Mouse (Mus musculus) brain, embryonic 14.5 days (tissue): ENCODE measurements around the gene Nid1. TPM values are rescaled to one million over a fixed set of nuclear protein-coding genes. Genes with fewer than 3 reads are reported as not detected.

ENCODE experiments used
- DNase-seq: peaks from one replicate; pipeline ENCODE4 v3.0.0-alpha.2; 2011; ENCODE audit warnings: low read depth
- CTCF ChIP-seq: fragments of 200-500 bp; IDR thresholded peaks from 2 replicates; pipeline ENCODE4 v1.5.1; 2012; ENCODE audit warnings: inconsistent platforms, mild to moderate bottlenecking, moderate library complexity, borderline replicate concordance; ENCODE audit not compliant: insufficient read depth, insufficient read length; ENCODE audit errors: extremely low read depth
- POLR2A ChIP-seq: fragments of 200-500 bp; IDR thresholded peaks from 2 replicates; pipeline ENCODE4 v1.6.1; 2012; ENCODE audit warnings: mild to moderate bottlenecking, inconsistent platforms, borderline replicate concordance; ENCODE audit not compliant: poor library complexity, insufficient read depth, insufficient read length, severe bottlenecking; ENCODE audit errors: extremely low read depth
- polyA plus RNA-seq: library from polyadenylated mRNA; depleted of rRNA; stranded (reverse); fragments of >200 nt; gene quantifications from 2 replicates; pipeline ENCODE4 v1.2.3, GENCODE M21; 2012; rRNA removed

The Nid1 gene
- polyA plus RNA-seq, 1 experiment = 73.2 TPM

DNA sequence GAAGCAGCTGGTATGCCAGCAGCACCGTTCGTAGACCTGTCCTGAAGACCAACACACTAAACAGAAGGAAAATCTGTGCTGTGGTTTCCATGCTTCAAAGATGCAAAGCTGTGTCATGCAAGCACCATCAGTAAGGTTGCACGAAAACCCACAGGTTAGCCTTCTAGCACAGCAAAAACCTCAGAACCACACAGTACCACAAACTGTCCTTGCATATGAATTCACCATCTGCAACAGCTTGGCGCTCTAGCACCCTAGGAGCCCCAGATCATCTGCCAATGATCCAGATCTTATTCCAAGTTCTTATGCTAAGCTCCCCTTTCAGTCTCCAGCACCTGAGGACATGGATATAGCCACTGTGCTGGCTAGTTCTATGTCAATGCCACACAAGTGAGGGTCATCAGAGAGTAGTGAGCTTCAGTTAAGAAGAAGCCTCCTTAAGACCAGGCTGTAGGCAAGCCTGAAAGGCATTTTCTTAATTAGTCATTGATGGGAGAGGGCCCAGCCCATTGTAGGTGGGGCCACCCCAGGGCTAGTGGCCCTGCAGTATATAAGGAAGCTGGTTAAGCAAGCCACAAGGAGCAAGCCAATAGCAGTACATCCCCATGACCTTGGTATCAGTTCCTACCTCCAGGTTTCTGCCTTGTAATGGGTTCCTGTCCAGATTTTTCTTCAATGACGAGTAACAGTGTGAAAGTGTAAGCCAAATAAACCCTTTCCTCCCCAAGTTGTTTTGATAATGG is 119.8 kb downstream of the Nid1 start:
- no peak for DNase-seq
- TF ChIP-seq POLR2A = no peak
- no peak for TF ChIP-seq CTCF

DNA sequence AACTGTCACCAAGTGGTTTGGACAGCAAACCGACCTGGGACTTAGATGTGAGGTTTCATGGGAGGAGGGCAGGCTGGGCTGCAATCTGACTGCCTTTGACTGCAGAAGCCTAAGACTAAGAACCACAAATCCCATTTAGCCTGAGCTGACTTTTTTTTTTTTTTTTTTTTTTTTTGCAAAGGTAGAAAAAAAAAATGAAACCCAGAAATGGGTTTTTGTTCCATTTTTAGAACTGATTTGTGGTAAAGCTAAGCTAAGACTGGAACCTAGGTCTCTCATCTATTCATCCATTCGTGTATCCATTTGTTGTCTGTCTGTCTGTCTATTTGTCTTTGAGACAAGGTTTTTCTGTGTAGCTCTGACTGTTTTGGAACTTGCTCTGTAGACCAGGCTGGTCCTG is 120.9 kb downstream of the Nid1 start:
- DNase-seq = no peak
- TF ChIP-seq POLR2A (no peak), CTCF (no peak)

DNA sequence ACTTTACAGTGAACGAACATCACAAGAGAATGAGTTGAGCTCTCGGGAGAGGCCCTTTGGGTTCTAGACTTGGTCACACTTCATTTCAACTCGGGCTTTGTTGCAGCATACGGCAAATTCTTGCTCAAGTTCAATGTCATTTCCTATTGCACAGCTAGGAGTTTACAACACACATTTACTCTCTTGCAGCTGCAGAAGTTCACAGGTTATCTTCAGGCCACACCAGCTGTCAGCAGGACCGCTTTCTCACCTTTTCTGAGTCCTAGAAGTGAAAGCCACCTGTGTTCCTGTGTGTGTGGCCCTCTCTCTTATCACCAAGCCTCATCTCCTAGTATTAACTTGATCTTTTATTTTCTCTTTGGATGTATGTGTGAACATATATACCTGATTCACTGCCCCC is 121.5 kb downstream of the Nid1 start:
- TF ChIP-seq POLR2A = no peak
- TF ChIP-seq CTCF = no peak
- no peak for DNase-seq

Other genes with a start within 250 kb of the Nid1 start
- gene Gpr137b, start 43.5 kb upstream of the Nid1 start, polyA plus RNA-seq = 29.8 and 30.7 TPM in 2 replicates
- gene Lyst, start 152.8 kb downstream of the Nid1 start, polyA plus RNA-seq = 4.8 and 7.3 TPM in 2 replicates